Mouse (Mus musculus): ENCODE data around the gene Carf.

- TF ChIP-seq POLR2A (IDR thresholded peaks at IDR 0.05; ENCODE audit: control insufficient read depth, low read depth, low read length): no peak
- no peak for TF ChIP-seq CTCF (IDR thresholded peaks at IDR 0.05; ENCODE audit: control insufficient read depth, insufficient read depth, insufficient replicate concordance, low read depth, low read length)
These were observed 54.7 kb downstream of the Carf start for GRCm38 (mm10) chr1:60152700-60153099.
